Mouse (Mus musculus) CH12.LX (cell line): ENCODE results near the gene Dusp6. TPM values are rescaled to one million over a fixed set of nuclear protein-coding genes. Genes with fewer than 3 reads are reported as not detected.

Experiments
- DNase-seq: peaks from one replicate; pipeline ENCODE4 v3.0.0-alpha.2; 2013; ENCODE audit errors: extremely low read depth
- H3K27ac ChIP-seq: 2 replicates; pipeline ENCODE4 v1.5.1; 2012; ENCODE audit warnings: low read depth, mild to moderate bottlenecking, control low read depth, moderate library complexity; ENCODE audit not compliant: insufficient read depth
- H3K27me3 ChIP-seq: replicated peaks from 2 replicates; pipeline ENCODE3; 2012; ENCODE audit warnings: inconsistent platforms
- H3K36me3 ChIP-seq, 2 experiments: replicated peaks in 1 of 2; 2 replicates each; pipeline versions ENCODE3 to v1.6.1; 2012; ENCODE audit warnings: inconsistent platforms in 1 of 2, low read length in 1 of 2, mild to moderate bottlenecking in 1 of 2, mixed read lengths in 1 of 2, moderate library complexity in 1 of 2; ENCODE audit not compliant: control insufficient read depth in 1 of 2, insufficient read depth in 1 of 2
- H3K4me1 ChIP-seq, 2 experiments: 2 replicates each; pipeline ENCODE4 v1.6.1; 2012; ENCODE audit warnings: inconsistent platforms in 1 of 2, moderate library complexity in 1 of 2; ENCODE audit not compliant: insufficient read depth in 2 of 2, control insufficient read depth in 1 of 2
- H3K4me2 ChIP-seq: 2 replicates; pipeline ENCODE4 v1.6.1; 2012; ENCODE audit warnings: low read depth, mild to moderate bottlenecking, control low read depth; ENCODE audit not compliant: poor library complexity, insufficient read depth, severe bottlenecking
- H3K4me3 ChIP-seq, 3 experiments: fragments of 150-350 bp in 1 of 3; sonication (generic) in 1 of 3; replicated peaks in 1 of 3; 2 replicates each; pipeline versions ENCODE3 to v1.5.1; 2011 to 2012; ENCODE audit warnings: low read depth in 2 of 3, low read length in 2 of 3, mild to moderate bottlenecking in 2 of 3, moderate library complexity in 2 of 3, control low read depth in 1 of 3, improper control_type of control experiment in 1 of 3, inconsistent platforms in 1 of 3, mixed read lengths in 1 of 3; ENCODE audit not compliant: poor library complexity in 1 of 3
- H3K79me2 ChIP-seq: replicated peaks from 2 replicates; pipeline ENCODE4 v1.6.1; 2012; ENCODE audit warnings: mild to moderate bottlenecking, moderate library complexity; ENCODE audit not compliant: control insufficient read depth, poor library complexity, insufficient read depth, severe bottlenecking; ENCODE audit errors: extremely low read depth
- H3K9ac ChIP-seq: 2 replicates; pipeline ENCODE4 v1.6.1; 2012; ENCODE audit warnings: low read depth, mild to moderate bottlenecking, control low read depth, moderate library complexity; ENCODE audit not compliant: insufficient read depth
- H3K9me3 ChIP-seq: replicated peaks from 2 replicates; pipeline ENCODE3; 2012; ENCODE audit warnings: low read length, inconsistent platforms, mixed read lengths
- CHD2 ChIP-seq: IDR thresholded peaks from 2 replicates; pipeline ENCODE4 v1.6.1; 2011; ENCODE audit warnings: low read length, improper control_type of control experiment
- ETS1 ChIP-seq: conservative IDR thresholded peaks from 2 replicates; pipeline ENCODE4 v1.6.1; 2012; ENCODE audit warnings: low read depth, mild to moderate bottlenecking, inconsistent platforms, low read length, improper control_type of control experiment, moderate library complexity
- GABPA ChIP-seq: IDR thresholded peaks from 2 replicates; pipeline ENCODE4 v1.6.1; 2012; ENCODE audit warnings: low read depth, low read length, improper control_type of control experiment, inconsistent platforms; ENCODE audit not compliant: insufficient replicate concordance
- HCFC1 ChIP-seq: IDR thresholded peaks from 2 replicates; pipeline ENCODE4 v1.6.1; 2012; ENCODE audit warnings: low read depth, mild to moderate bottlenecking, inconsistent platforms, low read length, improper control_type of control experiment
- IRF4 ChIP-seq: IDR thresholded peaks from 2 replicates; pipeline ENCODE4 v1.6.1; 2014; ENCODE audit warnings: low read depth, mild to moderate bottlenecking, inconsistent platforms, low read length, improper control_type of control experiment
- JUN ChIP-seq: IDR thresholded peaks from 2 replicates; pipeline ENCODE4 v1.6.1; 2011; ENCODE audit warnings: low read depth, mild to moderate bottlenecking, low read length, improper control_type of control experiment, moderate library complexity; ENCODE audit not compliant: insufficient read depth
- JUND ChIP-seq: conservative IDR thresholded peaks from 2 replicates; pipeline ENCODE4 v1.6.1; 2011; ENCODE audit warnings: low read depth, low read length, improper control_type of control experiment
- MAFK ChIP-seq: IDR thresholded peaks from 2 replicates; pipeline ENCODE4 v1.6.1; 2011; ENCODE audit warnings: low read length, improper control_type of control experiment; ENCODE audit not compliant: insufficient replicate concordance
- MAZ ChIP-seq: IDR thresholded peaks from 2 replicates; pipeline ENCODE4 v1.6.1; 2012; ENCODE audit warnings: low read depth, mild to moderate bottlenecking, inconsistent platforms, low read length, improper control_type of control experiment, moderate library complexity
- MEF2A ChIP-seq: IDR thresholded peaks from 2 replicates; pipeline ENCODE4 v1.6.1; 2014; ENCODE audit warnings: low read depth, mild to moderate bottlenecking, inconsistent platforms, low read length, improper control_type of control experiment, borderline replicate concordance
- MYC ChIP-seq: IDR thresholded peaks from 2 replicates; pipeline ENCODE4 v1.6.1; 2011; ENCODE audit warnings: low read depth, mild to moderate bottlenecking, improper control_type of control experiment, low read length
- NELFE ChIP-seq: IDR thresholded peaks from 2 replicates; pipeline ENCODE4 v1.6.1; 2011; ENCODE audit warnings: low read depth, low read length, improper control_type of control experiment
- NRF1 ChIP-seq: IDR thresholded peaks from 2 replicates; pipeline ENCODE4 v1.6.1; 2014; ENCODE audit warnings: low read depth, mild to moderate bottlenecking, inconsistent platforms, low read length, improper control_type of control experiment, moderate library complexity
- PAX5 ChIP-seq: IDR thresholded peaks from 2 replicates; pipeline ENCODE4 v1.6.1; 2012; ENCODE audit warnings: low read length, inconsistent platforms, mixed read lengths
- POLR2AphosphoS2 ChIP-seq: IDR thresholded peaks from 2 replicates; pipeline ENCODE4 v1.6.1; 2011; ENCODE audit warnings: low read depth, low read length, improper control_type of control experiment
- RAD21 ChIP-seq: IDR thresholded peaks from 2 replicates; pipeline ENCODE4 v1.6.1; 2011; ENCODE audit warnings: low read depth, mild to moderate bottlenecking, low read length, improper control_type of control experiment, moderate library complexity
- SMC3 ChIP-seq: IDR thresholded peaks from 2 replicates; pipeline ENCODE4 v1.6.1; 2011; ENCODE audit warnings: low read depth, low read length, improper control_type of control experiment
- USF1 ChIP-seq: IDR thresholded peaks from 2 replicates; pipeline ENCODE4 v1.6.1; 2014; ENCODE audit warnings: low read depth, mild to moderate bottlenecking, inconsistent platforms, low read length, improper control_type of control experiment
- ZC3H11A ChIP-seq: IDR thresholded peaks from 2 replicates; pipeline ENCODE4 v1.6.1; 2012; ENCODE audit warnings: low read depth, mild to moderate bottlenecking, inconsistent platforms, low read length, improper control_type of control experiment
- ZKSCAN1 ChIP-seq: IDR thresholded peaks from 2 replicates; pipeline ENCODE4 v1.6.1; 2012; ENCODE audit warnings: low read depth, inconsistent platforms, low read length, improper control_type of control experiment, borderline replicate concordance
- ZNF384 ChIP-seq: IDR thresholded peaks from 2 replicates; pipeline ENCODE4 v1.6.1; 2012; ENCODE audit warnings: low read depth, low read length, improper control_type of control experiment, inconsistent platforms
- dilution Hi-C: fragments of 300-500 bp; cut with MboI; formaldehyde crosslinking; loops from 2 replicates; pipeline ENCODE4 v1.14.3; 2020; ENCODE audit warnings: low sequenced_read_pairs; ENCODE audit not compliant: extremely low pct_unique_long_range_greater_than_20kb, extremely low pct_ligation_motif_present
- in situ Hi-C: fragments of 300-500 bp; cut with MboI; formaldehyde crosslinking; loops from 3 replicates; pipeline ENCODE4 v1.14.3; 2019; ENCODE audit warnings: low sequenced_read_pairs, low pct_ligation_motif_present, low pct_unique_long_range_greater_than_20kb, mixed read lengths
- polyA plus RNA-seq: library from polyadenylated mRNA; unstranded; fragments of >175 nt; gene quantifications from 2 replicates; pipeline ENCODE4 v1.2.1, GENCODE M21; 2012; ENCODE audit warnings: low read depth; ENCODE audit not compliant: insufficient read length
- total RNA-seq, 2 experiments: library from RNA; depleted of rRNA; stranded (reverse); fragments of 300-350 nt in 1 of 2; fragments of >200 nt in 1 of 2; gene quantifications; 2 replicates each; pipeline ENCODE4 v1.2.3; 2012 to 2014

Gene Dusp6
- total and polyA plus RNA-seq, 3 experiments, result 6.1 to 11.6 (median 7.6) TPM

GRCm38 (mm10) chr10:99284918-99285317 lies 21.9 kb downstream of the Dusp6 start:
- H3K4me3 ChIP-seq, result no peak overlapping the region
- TF ChIP-seq RAD21 (no peak), POLR2AphosphoS2 (no peak), ZC3H11A (no peak), MAFK (no peak), JUND (no peak)
- no peak overlapping the region for H3K9ac ChIP-seq
- in situ Hi-C loops, result no loop called here
- DNase-seq, result no peak
- dilution Hi-C loops, result no loop called here
- H3K4me2 ChIP-seq, result no peak overlapping the region
- H3K27ac ChIP-seq, result no peak overlapping the region
- H3K9me3 ChIP-seq, result no peaks in the 10 kb centered on the region
- no peaks in the 10 kb centered on the region for H3K4me1 ChIP-seq
- no peaks in the 10 kb centered on the region for H3K27me3 ChIP-seq
- no peaks in the 10 kb centered on the region for H3K36me3 ChIP-seq
- no peaks in the 10 kb centered on the region for H3K79me2 ChIP-seq

GRCm38 (mm10) chr10:99285759-99286158 lies 22.7 kb downstream of the Dusp6 start:
- H3K9ac ChIP-seq, result no peak overlapping the region
- H3K27ac ChIP-seq, result no peak overlapping the region
- H3K79me2 ChIP-seq, result no peaks in the 10 kb centered on the region
- no peaks in the 10 kb centered on the region for H3K9me3 ChIP-seq
- H3K36me3 ChIP-seq, result no peaks in the 10 kb centered on the region
- in situ Hi-C loops, result no loop called here
- TF ChIP-seq HCFC1 (no peak), NRF1 (no peak), MYC (no peak), MAZ (no peak), ETS1 (no peak), IRF4 (no peak), ZKSCAN1 (no peak), CHD2 (no peak), SMC3 (no peak), PAX5 (no peak), GABPA (no peak), MEF2A (no peak), JUN (no peak), USF1 (no peak), NELFE (no peak), ZNF384 (no peak)
- no peak for DNase-seq
- dilution Hi-C loops, result no loop called here
- H3K4me3 ChIP-seq, result no peak overlapping the region
- H3K4me2 ChIP-seq, result no peak overlapping the region
- H3K4me1 ChIP-seq, result no peaks in the 10 kb centered on the region
- H3K27me3 ChIP-seq, result no peaks in the 10 kb centered on the region
